Mouse (Mus musculus): ENCODE data around the gene Crkl. TPM values are rescaled to one million over a fixed set of nuclear protein-coding genes. Genes with fewer than 3 reads are reported as not detected.
A peak's percentile ranks its signal among the peaks of the same experiment; 100 is the strongest.

Crkl gene
- total RNA-seq, 1 experiment from 2014 or later: 14.8 TPM

DNA sequence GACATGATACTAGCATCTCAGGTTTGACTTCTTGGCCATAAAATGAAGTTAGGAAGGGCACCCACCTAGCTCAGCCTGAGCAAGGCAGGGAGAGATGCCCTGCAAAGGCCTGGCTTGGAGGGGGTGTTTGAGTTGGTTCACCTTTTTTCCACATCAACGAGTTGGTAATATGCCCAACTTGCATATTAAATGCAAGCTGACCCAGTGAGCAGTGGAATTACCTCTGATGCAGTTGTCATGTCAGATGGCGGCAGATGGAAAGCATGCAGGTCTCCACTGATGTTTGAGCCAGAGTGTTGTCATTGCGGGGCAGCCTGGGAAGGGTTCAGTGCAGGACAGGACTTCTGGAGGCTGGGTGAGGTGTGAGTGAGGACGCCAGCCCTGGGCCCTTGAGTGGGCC, 59.6 kb downstream of the Crkl start:
- ATAC-seq (replicated peaks; ENCODE audit: insufficient number of reproducible peaks, low FRiP score, low TSS enrichment, poor library complexity, severe bottlenecking): no peak

DNA sequence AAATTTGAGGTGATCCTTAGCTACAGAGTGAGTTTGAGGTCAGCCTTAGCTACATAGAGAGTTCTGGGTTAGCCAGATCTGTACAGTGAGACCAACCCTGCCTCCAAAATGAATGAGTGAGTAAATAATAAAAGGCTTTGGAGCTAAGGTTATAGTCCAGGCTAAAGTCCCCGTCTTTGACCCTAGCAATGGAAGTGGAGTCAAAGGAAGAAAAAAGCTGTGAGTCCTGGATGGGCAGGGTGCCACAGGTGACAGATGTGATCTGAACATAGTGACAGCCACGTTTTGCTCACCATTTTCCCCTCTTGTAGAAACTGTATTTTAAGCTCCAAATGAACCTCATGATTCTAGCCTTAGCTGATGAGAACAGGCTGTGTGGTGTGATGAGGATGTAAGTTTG, 67.1 kb downstream of the Crkl start:
- ATAC-seq (replicated peaks; ENCODE audit: insufficient number of reproducible peaks, low FRiP score, low TSS enrichment, poor library complexity, severe bottlenecking): no peak

GRCm38 (mm10) chr16:17524156-17524555, 72.4 kb downstream of the Crkl start:
- ATAC-seq (replicated peaks; ENCODE audit: insufficient number of reproducible peaks, low FRiP score, low TSS enrichment, poor library complexity, severe bottlenecking): no peak

DNA sequence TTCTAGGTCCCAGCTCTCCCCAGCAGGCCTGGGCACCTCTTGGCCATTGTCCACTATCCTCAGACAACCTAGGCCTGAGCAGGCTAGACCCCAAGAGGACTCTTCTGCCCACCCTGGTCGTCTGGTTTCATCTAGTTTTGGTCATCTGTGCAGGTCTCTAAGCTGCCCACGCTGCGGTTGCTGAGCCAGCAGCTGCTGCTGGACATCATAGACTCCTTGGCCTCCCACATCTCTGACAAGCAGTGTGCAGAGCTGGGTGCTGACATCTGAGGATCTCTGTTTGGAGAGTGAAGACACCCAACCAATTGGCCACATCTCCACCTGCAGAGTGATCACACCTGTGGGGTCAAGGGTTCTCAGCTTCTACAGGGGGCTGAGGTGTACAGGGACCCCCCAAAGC, 73.7 kb downstream of the Crkl start:
- no peak for ATAC-seq (replicated peaks; ENCODE audit: insufficient number of reproducible peaks, low FRiP score, low TSS enrichment, poor library complexity, severe bottlenecking)

DNA sequence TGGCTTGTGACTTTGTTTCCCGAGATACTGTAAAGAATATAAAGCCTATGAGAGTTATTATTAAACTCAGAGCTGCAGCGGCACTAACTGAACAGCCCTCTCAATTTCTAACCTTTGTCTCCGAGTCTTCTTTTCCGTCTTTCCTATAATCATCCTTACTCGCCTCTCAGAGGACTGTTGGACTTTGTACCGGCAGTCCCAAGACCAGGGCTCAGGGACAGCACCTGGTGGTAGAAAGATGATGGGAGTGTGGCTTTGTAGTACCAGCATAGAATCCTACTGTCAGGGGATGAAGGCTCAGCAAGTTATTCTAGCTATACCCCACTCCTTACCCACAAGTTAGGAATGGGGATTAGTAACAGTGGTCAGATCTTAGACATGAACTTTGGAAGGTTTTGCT, 74.4 kb downstream of the Crkl start:
- no peak for ATAC-seq (replicated peaks; ENCODE audit: insufficient number of reproducible peaks, low FRiP score, low TSS enrichment, poor library complexity, severe bottlenecking)

DNA sequence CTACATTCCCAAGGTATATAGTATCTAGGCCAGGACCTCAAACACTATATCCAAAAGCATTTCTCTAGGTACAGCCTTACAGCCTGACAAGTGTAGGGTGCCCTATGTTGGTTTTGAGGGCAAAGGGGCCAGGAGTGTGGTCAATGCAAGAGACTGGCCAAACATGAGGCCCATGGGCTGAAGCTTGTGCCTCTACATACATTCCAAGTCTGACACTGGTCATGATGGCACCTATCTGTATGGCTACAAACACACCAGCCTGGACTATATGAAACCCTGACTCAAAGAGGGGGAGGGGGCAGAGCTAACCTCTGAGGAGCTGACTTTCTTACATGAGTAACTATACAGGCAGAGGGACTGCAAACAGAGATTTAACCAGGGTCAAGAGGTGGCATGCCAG, 75.8 kb downstream of the Crkl start:
- ATAC-seq (replicated peaks; ENCODE audit: insufficient number of reproducible peaks, low FRiP score, low TSS enrichment, poor library complexity, severe bottlenecking): no peak

GRCm38 (mm10) chr16:17528276-17528675, 76.5 kb downstream of the Crkl start:
- no peak for ATAC-seq (replicated peaks; ENCODE audit: insufficient number of reproducible peaks, low FRiP score, low TSS enrichment, poor library complexity, severe bottlenecking)

DNA sequence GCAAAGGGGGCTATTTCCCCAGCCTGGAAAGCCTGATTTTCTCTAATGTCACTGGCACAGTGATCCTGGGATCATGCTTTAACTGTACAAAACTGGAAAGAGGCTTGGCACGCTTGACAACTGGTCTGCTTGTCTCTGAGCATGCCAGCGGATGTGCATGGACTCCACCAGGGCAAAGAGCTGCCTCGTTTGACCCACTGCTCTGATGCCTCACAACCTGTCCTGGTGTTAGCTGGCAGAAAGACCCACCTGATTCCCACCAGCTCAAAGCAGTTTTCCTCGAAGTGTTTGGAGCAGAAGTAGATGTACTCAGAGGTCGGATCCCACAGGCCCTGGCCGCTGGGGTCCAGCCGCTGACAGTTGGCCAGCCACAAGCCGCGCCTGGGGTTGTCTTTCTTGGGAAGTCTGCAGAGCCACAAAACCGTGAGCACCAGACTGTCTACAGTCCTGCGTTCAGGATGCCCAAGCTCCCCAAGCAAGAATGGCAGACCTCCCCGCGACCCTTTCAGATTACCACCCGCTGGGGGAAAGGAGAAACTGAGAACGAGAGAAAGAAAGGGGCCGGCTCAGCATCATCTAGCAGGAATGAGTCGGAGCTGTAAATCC, 78.3 kb downstream of the Crkl start:
- ATAC-seq (replicated peaks; ENCODE audit: insufficient number of reproducible peaks, low FRiP score, low TSS enrichment, poor library complexity, severe bottlenecking): no peak

- ATAC-seq (replicated peaks; ENCODE audit: insufficient number of reproducible peaks, low FRiP score, low TSS enrichment, poor library complexity, severe bottlenecking): peak; percentile 92
Measured at GRCm38 (mm10) chr16:17530640-17531288, 79.0 kb downstream of the Crkl start, which contains the start of gene Thap7. Thap7 (minus strand) TSS chr16:17531136.

DNA sequence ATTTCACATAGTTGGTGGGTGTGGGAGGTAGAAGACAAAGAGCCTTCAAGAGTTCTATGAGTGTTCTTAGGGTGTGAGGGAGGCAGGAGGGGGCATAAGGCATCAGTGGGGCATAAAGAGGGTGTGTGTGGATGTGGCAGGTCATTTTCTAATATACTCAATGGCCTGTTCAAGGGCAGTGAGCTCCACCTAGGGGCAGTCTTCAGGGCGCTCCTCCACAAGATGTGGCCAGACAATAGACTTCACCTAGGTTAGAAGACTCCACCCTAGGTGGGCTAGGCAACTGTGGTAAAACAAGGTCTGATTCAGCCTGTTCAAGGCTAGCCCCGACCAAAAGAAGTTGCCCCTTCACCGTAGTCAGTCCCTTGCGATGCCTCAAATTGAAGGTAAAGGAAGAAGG, 80.5 kb downstream of the Crkl start:
- no peak for ATAC-seq (replicated peaks; ENCODE audit: insufficient number of reproducible peaks, low FRiP score, low TSS enrichment, poor library complexity, severe bottlenecking)

DNA sequence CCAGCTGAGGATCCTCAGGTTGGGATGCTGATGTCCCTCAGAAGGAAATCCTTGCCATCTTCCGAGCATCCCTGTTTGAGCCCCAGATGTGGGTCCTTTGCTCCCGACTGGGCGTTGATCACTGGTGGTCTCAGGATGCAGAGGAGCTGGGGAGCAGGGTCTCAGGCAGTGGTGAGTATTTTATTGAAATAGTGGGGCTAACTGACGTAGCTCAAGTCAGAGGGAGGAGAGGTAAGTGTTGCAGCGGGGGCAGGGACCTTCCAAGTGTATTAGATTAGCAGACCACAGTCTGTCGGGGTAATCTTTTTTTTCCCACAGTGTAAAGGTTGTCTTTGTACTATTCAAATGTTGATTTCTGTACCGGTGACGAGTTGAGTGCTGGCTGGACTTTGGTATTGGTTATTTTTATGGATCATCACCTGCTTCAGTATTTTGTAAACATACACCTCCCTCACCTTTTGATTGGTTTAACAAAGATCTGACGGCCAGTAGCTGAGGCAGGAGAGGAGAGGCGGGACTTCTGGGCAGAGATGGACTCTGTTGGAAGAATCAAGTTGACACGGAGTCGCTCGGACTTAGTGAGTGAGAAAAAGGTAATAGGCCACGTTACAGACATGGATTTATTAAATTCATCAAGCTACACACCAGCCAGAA, 81.0 kb downstream of the Crkl start:
- ATAC-seq (replicated peaks; ENCODE audit: insufficient number of reproducible peaks, low FRiP score, low TSS enrichment, poor library complexity, severe bottlenecking): no peak

DNA sequence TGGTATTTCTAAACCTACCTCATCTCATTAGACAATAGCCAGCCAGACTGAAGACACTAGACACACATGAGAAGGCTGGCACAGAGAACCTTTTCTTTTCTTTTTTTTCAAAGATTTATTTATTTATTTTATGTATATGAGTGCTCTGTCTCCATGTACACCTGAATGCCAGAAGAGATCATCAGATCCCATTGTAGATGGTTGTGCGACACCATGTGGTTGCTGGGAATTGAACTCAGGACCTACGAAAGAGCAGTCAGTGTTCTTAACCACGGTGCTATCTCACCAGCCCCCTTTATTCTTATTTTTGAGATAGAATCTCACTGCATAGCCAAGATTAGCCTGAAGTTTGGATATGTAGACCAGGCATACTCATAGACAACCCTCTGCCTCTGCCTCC, 84.8 kb downstream of the Crkl start:
- ATAC-seq (replicated peaks; ENCODE audit: insufficient number of reproducible peaks, low FRiP score, low TSS enrichment, poor library complexity, severe bottlenecking): no peak

Other genes starting within 250 kb of the Crkl start
- 72.4 to 90.6 TPM (median 82.3 TPM) in 3 replicates for gene Ube2l3, start 249.3 kb upstream of the Crkl start, total RNA-seq (2017)
- 0.10 to 0.19 TPM in 2 of 3 replicates, not detected in the other for gene Rimbp3, start 243.4 kb upstream of the Crkl start, total RNA-seq (2017)
- gene Hic2, start 218.4 kb upstream of the Crkl start, total RNA-seq (2017): 2.3 to 8.0 TPM (median 7.2 TPM) in 3 replicates
- gene Tmem191c, start 175.9 kb upstream of the Crkl start, total RNA-seq (2017): 5.1 to 12.9 TPM (median 8.6 TPM) in 3 replicates
- 0.19 TPM in 1 of 3 replicates, not detected in the others for gene Serpind1, start 120.6 kb upstream of the Crkl start, total RNA-seq (2017)
- 27.6 to 47.3 TPM (median 45.0 TPM) in 3 replicates for gene Snap29, start 46.0 kb upstream of the Crkl start, total RNA-seq (2017)
- gene Pi4ka, start 45.7 kb upstream of the Crkl start, total RNA-seq (2017): 37.0 to 77.2 TPM (median 57.7 TPM) in 3 replicates
- gene Aifm3, start 37.6 kb downstream of the Crkl start, total RNA-seq (2017): not detected in 3 replicates
- 31.4 to 51.0 TPM (median 39.1 TPM) in 3 replicates for gene Lztr1, start 56.7 kb downstream of the Crkl start, total RNA-seq (2017)
- gene Thap7, start 79.1 kb downstream of the Crkl start, total RNA-seq (2017): 9.9 to 29.7 TPM (median 10.0 TPM) in 3 replicates
- gene Lrrc74b, start 109.3 kb downstream of the Crkl start, total RNA-seq (2017): 0.75 TPM in 1 of 3 replicates, not detected in the others
- gene P2rx6, start 109.9 kb downstream of the Crkl start, total RNA-seq (2017): not detected in 3 replicates
- gene Slc7a4, start 131.2 kb downstream of the Crkl start, total RNA-seq (2017): 0.32 TPM in 1 of 3 replicates, not detected in the others
- gene Smpd4, start 167.4 kb downstream of the Crkl start, total RNA-seq (2017): 10.3 to 29.4 TPM (median 12.7 TPM) in 3 replicates
- not detected in 3 replicates for gene Ccdc74a, start 194.5 kb downstream of the Crkl start, total RNA-seq (2017)

Measured in monocyte, adult 5-6 weeks (primary cell).